Mouse (Mus musculus): Measurements from ENCODE around the gene Srp72. TPM values are rescaled to one million over a fixed set of nuclear protein-coding genes. Genes with fewer than 3 reads are reported as not detected.
A peak's percentile ranks its signal among the peaks of the same experiment; 100 is the strongest.

The Srp72 gene
- 98.0 and 104 TPM in 2 replicates for polyA plus RNA-seq (2015; fragmentation: Nextera tagmentation; extraction: Ambion mirVana)

- Histone ChIP-seq H3K4me3 (ENCODE audit: low read length) (peak within 1 kb of the TSS; percentile 96), H3K9me3 (ENCODE audit: low read length) (no peaks in the 10 kb centered on the region), H3K4me1 (ENCODE audit: insufficient read depth, low read length) (peaks cover 16% of the 10 kb centered on the region), H3K27me3 (ENCODE audit: insufficient read depth, low read length) (no peaks in the 10 kb centered on the region), H3K9ac (replicated peaks; ENCODE audit: low read length) (peak within 1 kb of the TSS; percentile 92), H3K27ac (ENCODE audit: low read length) (peak within 1 kb of the TSS; percentile 91), H3K36me3 (ENCODE audit: insufficient read depth, low read length) (peaks cover 30% of the 10 kb centered on the region), H3K4me2 (replicated peaks; ENCODE audit: low read depth, low read length) (peak within 1 kb of the TSS; percentile 83)
- WGBS = under 1% methylated on average over 55 of the region's 60 CpGs
- ATAC-seq (ENCODE audit: low FRiP score, low TSS enrichment) = peak; percentile 95
Observed at GRCm38 (mm10) chr5:76974554-76975285, at the start of gene Srp72. TSS of gene Srp72 (plus strand) at chr5:76974683.

GRCm38 (mm10) chr5:76928124-76928832, 46.2 kb upstream of the Srp72 start:
- peaks cover 18% of the 10 kb centered on the region; the same call in 1 of the 2 replicates for H3K9me3 ChIP-seq (ENCODE audit: low read length)
- WGBS = 68% methylated on average over 16 of the region's 16 CpGs
- ATAC-seq (ENCODE audit: low FRiP score, low TSS enrichment) = peak; percentile 66; the same call in 1 of the 2 replicates
- H3K4me3 ChIP-seq (ENCODE audit: low read length) = peak overlapping the region; percentile 27
- H3K9ac ChIP-seq (replicated peaks; ENCODE audit: low read length) = peak overlapping the region; percentile 50; the same call in 1 of the 2 replicates
- H3K36me3 ChIP-seq (ENCODE audit: insufficient read depth, low read length) = peaks cover 28% of the 10 kb centered on the region
- H3K27ac ChIP-seq (ENCODE audit: low read length) = peak overlapping the region; percentile 86
- no peaks in the 10 kb centered on the region for H3K27me3 ChIP-seq (ENCODE audit: insufficient read depth, low read length)
- H3K4me2 ChIP-seq (replicated peaks; ENCODE audit: low read depth, low read length) = peak overlapping the region; percentile 35
- H3K4me1 ChIP-seq (ENCODE audit: insufficient read depth, low read length) = peaks cover 18% of the 10 kb centered on the region

DNA sequence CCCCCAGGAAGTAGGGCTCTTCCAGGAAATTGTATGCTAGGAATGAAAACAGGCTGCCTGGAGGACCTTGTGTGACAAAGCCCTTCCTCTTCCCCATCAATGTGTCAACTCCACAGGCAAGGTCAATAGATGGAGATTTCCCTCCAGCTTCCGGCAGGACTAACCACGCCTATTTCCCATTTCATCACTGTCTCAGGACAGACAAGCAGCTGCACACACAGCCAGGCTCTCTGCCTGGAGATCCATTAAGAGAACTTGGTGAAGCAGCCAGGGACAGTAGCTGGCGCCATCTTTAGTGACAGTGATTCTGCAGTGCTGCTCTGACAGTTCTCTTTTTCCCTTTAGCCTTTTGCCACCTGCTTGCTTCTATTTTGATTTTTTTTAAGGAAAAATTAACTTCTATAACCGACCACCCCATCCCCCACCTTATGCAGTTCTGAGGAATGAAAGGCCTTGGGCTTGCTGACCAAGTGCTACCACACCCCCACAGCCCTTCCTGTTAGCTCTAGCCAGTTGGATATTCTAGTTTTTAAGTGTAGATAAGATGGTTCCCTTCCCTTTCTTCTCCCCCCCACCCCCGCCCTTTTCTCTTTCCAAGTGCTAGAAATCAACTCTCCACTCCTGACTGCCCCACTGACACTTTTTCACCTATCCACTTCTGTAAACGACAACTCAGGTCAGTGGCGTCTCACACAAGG, 45.2 kb upstream of the Srp72 start:
- Histone ChIP-seq H3K9ac (replicated peaks; ENCODE audit: low read length) (no peak overlapping the region), H3K27me3 (ENCODE audit: insufficient read depth, low read length) (no peaks in the 10 kb centered on the region), H3K4me3 (ENCODE audit: low read length) (no peak overlapping the region), H3K4me1 (ENCODE audit: insufficient read depth, low read length) (peaks cover 18% of the 10 kb centered on the region), H3K9me3 (ENCODE audit: low read length) (peaks cover 18% of the 10 kb centered on the region; the same call in 1 of the 2 replicates), H3K36me3 (ENCODE audit: insufficient read depth, low read length) (peaks cover 28% of the 10 kb centered on the region), H3K27ac (ENCODE audit: low read length) (peak overlapping the region; percentile 86; the same call in 1 of the 2 replicates), H3K4me2 (replicated peaks; ENCODE audit: low read depth, low read length) (peak overlapping the region; percentile 0; the same call in 1 of the 2 replicates)
- 52% methylated on average over 7 of the region's 7 CpGs for WGBS
- peak; percentile 82 for ATAC-seq (ENCODE audit: low FRiP score, low TSS enrichment)

DNA sequence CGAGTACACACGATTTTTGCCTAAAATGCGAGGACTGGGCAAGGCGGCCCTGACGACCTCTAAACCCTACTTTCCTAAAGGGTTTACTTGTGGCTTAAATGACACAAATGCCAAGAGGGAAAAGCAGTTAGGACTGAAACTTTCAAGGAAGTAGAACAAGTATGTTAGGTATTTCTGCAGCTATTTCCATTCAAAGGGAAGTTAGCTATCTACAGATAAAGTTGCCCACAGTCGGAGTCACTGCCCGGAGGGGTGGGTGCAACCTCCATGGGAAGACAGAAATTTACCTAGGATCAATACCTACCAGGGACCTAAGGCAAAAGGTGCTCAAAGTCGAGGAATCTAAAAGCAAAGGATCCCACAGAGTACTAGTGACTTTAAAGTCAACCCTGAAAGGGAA, 34.8 kb upstream of the Srp72 start:
- Histone ChIP-seq H3K9ac (replicated peaks; ENCODE audit: low read length) (no peak overlapping the region), H3K4me2 (replicated peaks; ENCODE audit: low read depth, low read length) (no peak overlapping the region), H3K27ac (ENCODE audit: low read length) (no peak overlapping the region), H3K4me3 (ENCODE audit: low read length) (no peak overlapping the region), H3K36me3 (ENCODE audit: insufficient read depth, low read length) (peaks cover 22% of the 10 kb centered on the region), H3K27me3 (ENCODE audit: insufficient read depth, low read length) (no peaks in the 10 kb centered on the region), H3K4me1 (ENCODE audit: insufficient read depth, low read length) (peaks cover 11% of the 10 kb centered on the region; the same call in 1 of the 2 replicates), H3K9me3 (ENCODE audit: low read length) (peaks cover 6% of the 10 kb centered on the region; the same call in 1 of the 2 replicates)
- ATAC-seq (ENCODE audit: low FRiP score, low TSS enrichment) = no peak
- WGBS = 97% methylated on average over 8 of the region's 8 CpGs

- Histone ChIP-seq H3K9ac (replicated peaks; ENCODE audit: low read length) (no peak overlapping the region), H3K27ac (ENCODE audit: low read length) (peak overlapping the region; percentile 51; the same call in 1 of the 2 replicates), H3K4me1 (ENCODE audit: insufficient read depth, low read length) (peaks cover 23% of the 10 kb centered on the region; the same call in 1 of the 2 replicates), H3K4me3 (ENCODE audit: low read length) (no peak overlapping the region), H3K36me3 (ENCODE audit: insufficient read depth, low read length) (peaks cover 22% of the 10 kb centered on the region), H3K27me3 (ENCODE audit: insufficient read depth, low read length) (no peaks in the 10 kb centered on the region), H3K4me2 (replicated peaks; ENCODE audit: low read depth, low read length) (no peak overlapping the region), H3K9me3 (ENCODE audit: low read length) (peaks cover 6% of the 10 kb centered on the region; the same call in 1 of the 2 replicates)
- 86% methylated on average over 4 of the region's 4 CpGs for WGBS
- no peak for ATAC-seq (ENCODE audit: low FRiP score, low TSS enrichment)
Observed at GRCm38 (mm10) chr5:76941975-76942374, 32.5 kb upstream of the Srp72 start.

- peak; percentile 87 for ATAC-seq (ENCODE audit: low FRiP score, low TSS enrichment)
- Histone ChIP-seq H3K4me1 (ENCODE audit: insufficient read depth, low read length) (peaks cover 24% of the 10 kb centered on the region; the same call in 1 of the 2 replicates), H3K27me3 (ENCODE audit: insufficient read depth, low read length) (no peaks in the 10 kb centered on the region), H3K36me3 (ENCODE audit: insufficient read depth, low read length) (peaks cover 22% of the 10 kb centered on the region), H3K9me3 (ENCODE audit: low read length) (peaks cover 6% of the 10 kb centered on the region; the same call in 1 of the 2 replicates), H3K27ac (ENCODE audit: low read length) (peak overlapping the region; percentile 69; the same call in 1 of the 2 replicates), H3K9ac (replicated peaks; ENCODE audit: low read length) (no peak overlapping the region), H3K4me2 (replicated peaks; ENCODE audit: low read depth, low read length) (no peak overlapping the region), H3K4me3 (ENCODE audit: low read length) (no peak overlapping the region)
- WGBS = 53% methylated on average over 4 of the region's 4 CpGs
Observed at GRCm38 (mm10) chr5:76942505-76942904, 32.0 kb upstream of the Srp72 start.

DNA sequence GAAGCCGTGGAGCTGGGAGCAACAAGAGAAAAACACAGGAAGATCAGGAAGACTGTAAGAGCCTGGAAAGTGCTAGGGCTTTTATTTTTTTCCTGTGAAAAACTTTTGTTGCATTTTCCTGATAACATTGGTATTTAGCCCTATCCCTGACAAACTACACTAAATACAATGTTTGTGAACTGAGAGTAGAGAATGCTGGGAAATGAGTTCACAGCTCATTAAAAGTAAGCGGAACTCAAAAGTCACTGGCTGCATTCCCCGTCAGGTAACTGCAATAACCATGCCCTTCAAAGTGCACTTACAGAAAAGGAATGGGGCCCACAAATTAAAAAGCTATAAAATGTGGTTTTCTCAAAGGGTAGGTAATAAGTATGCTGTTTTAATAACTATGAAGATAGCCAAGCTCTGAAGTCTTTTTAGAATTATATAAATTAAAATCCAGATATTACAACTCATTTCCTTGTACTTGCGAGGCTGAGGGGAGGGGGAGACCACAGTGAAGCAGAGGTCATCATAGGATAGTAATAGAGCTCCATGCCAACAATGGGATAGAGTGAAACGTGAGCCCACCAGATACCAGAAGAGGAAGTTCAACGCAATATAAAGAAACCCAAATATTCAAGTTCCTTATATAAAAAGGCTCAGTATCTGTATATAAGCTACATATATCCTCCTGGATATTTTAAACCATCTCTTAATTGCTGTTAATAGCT, 29.4 kb upstream of the Srp72 start:
- no peak overlapping the region for H3K9ac ChIP-seq (replicated peaks; ENCODE audit: low read length)
- no peak overlapping the region for H3K4me2 ChIP-seq (replicated peaks; ENCODE audit: low read depth, low read length)
- peaks cover 12% of the 10 kb centered on the region for H3K36me3 ChIP-seq (ENCODE audit: insufficient read depth, low read length)
- no peak overlapping the region for H3K4me3 ChIP-seq (ENCODE audit: low read length)
- H3K27me3 ChIP-seq (ENCODE audit: insufficient read depth, low read length) = no peaks in the 10 kb centered on the region
- 47% methylated on average over 6 of the region's 6 CpGs for WGBS
- no peaks in the 10 kb centered on the region for H3K9me3 ChIP-seq (ENCODE audit: low read length)
- no peak for ATAC-seq (ENCODE audit: low FRiP score, low TSS enrichment)
- H3K27ac ChIP-seq (ENCODE audit: low read length) = 0 out of 2 replicates have a peak overlapping the region, but pooled peaks have one; percentile 29
- peaks cover 40% of the 10 kb centered on the region for H3K4me1 ChIP-seq (ENCODE audit: insufficient read depth, low read length)

GRCm38 (mm10) chr5:76945678-76946033, 28.8 kb upstream of the Srp72 start:
- 85% methylated on average over 2 of the region's 2 CpGs for WGBS
- Histone ChIP-seq H3K4me2 (replicated peaks; ENCODE audit: low read depth, low read length) (no peak overlapping the region), H3K27ac (ENCODE audit: low read length) (no peak overlapping the region), H3K9ac (replicated peaks; ENCODE audit: low read length) (no peak overlapping the region), H3K4me1 (ENCODE audit: insufficient read depth, low read length) (peaks cover 40% of the 10 kb centered on the region), H3K27me3 (ENCODE audit: insufficient read depth, low read length) (no peaks in the 10 kb centered on the region), H3K4me3 (ENCODE audit: low read length) (no peak overlapping the region), H3K9me3 (ENCODE audit: low read length) (no peaks in the 10 kb centered on the region), H3K36me3 (ENCODE audit: insufficient read depth, low read length) (peaks cover 7% of the 10 kb centered on the region)
- no peak for ATAC-seq (ENCODE audit: low FRiP score, low TSS enrichment)

DNA sequence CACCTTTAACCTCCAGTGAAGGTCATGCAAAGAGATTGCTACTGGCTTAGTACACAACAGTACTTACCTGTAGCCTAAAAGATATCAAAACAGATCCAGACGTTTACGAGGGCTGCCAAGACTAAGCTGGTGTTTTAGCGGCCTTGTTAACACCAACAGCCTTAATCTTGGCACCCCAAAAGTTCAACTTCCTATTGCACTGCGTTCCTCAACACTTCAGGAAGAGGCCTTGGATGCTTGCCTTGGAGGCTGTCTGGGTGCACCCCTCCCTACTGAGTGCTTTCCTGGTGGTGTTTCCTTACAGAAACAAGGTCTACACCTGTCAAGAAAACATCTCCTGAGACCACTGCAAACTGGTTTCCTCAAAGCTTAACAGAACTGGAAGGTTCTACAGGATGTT, 27.3 kb upstream of the Srp72 start:
- Histone ChIP-seq H3K36me3 (ENCODE audit: insufficient read depth, low read length) (peaks cover 5% of the 10 kb centered on the region; the same call in 1 of the 2 replicates), H3K4me2 (replicated peaks; ENCODE audit: low read depth, low read length) (no peak overlapping the region), H3K9me3 (ENCODE audit: low read length) (no peaks in the 10 kb centered on the region), H3K4me1 (ENCODE audit: insufficient read depth, low read length) (peaks cover 35% of the 10 kb centered on the region), H3K9ac (replicated peaks; ENCODE audit: low read length) (no peak overlapping the region), H3K4me3 (ENCODE audit: low read length) (no peak overlapping the region), H3K27me3 (ENCODE audit: insufficient read depth, low read length) (no peaks in the 10 kb centered on the region), H3K27ac (ENCODE audit: low read length) (no peak overlapping the region)
- WGBS = 83% methylated on average over 4 of the region's 4 CpGs
- no peak for ATAC-seq (ENCODE audit: low FRiP score, low TSS enrichment)
